Mouse (Mus musculus) stomach, postnatal 0 days (tissue): ENCODE measurements around the gene Lenep.

Source experiments
- CTCF ChIP-seq: IDR thresholded peaks from 2 replicates; pipeline ENCODE4 v1.5.1; 2016; ENCODE audit warnings: antibody characterized with exemption, low read depth, mild to moderate bottlenecking, moderate library complexity
- EP300 ChIP-seq: optimal IDR thresholded peaks from 2 replicates; pipeline ENCODE3; 2016; ENCODE audit warnings: antibody characterized with exemption

GRCm38 (mm10) chr3:89351271-89351670, 51.3 kb downstream of the Lenep start:
- TF ChIP-seq CTCF (no peak), EP300 (no peak)
